Mouse (Mus musculus): ENCODE data around the gene Skap1.

Skap1 gene

DNA sequence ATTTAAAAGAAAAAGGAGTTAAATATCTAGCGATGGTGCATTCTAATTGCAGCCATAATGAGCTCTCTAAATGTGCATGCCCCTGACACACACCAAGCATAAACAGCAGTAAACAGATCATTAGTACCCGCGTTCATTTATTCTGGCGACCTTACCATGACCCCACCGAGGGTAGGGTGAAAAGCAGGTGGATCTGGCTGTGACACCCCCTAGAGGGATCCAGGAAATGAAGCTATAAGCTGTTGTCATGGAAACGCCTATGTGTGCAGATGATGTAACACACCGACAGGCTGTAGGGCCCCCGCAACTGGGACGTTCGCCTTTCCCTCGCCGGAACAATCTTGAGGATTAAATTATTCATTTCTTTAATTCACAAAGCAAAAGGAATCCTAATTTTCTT lies 277.6 kb downstream of the Skap1 start:
- DNase-seq (ENCODE audit: extremely low read depth, low read depth, low spot score): no peak

- DNase-seq (ENCODE audit: extremely low read depth, low read depth, low spot score): no peak
These were observed 278.6 kb downstream of the Skap1 start for GRCm38 (mm10) chr11:96743000-96743399.

GRCm38 (mm10) chr11:96743891-96744290 lies 279.5 kb downstream of the Skap1 start:
- no peak for DNase-seq (ENCODE audit: extremely low read depth, low read depth, low spot score)

- no peak for DNase-seq (ENCODE audit: extremely low read depth, low read depth, low spot score)
These were observed 282.3 kb downstream of the Skap1 start for GRCm38 (mm10) chr11:96746648-96747047.

DNA sequence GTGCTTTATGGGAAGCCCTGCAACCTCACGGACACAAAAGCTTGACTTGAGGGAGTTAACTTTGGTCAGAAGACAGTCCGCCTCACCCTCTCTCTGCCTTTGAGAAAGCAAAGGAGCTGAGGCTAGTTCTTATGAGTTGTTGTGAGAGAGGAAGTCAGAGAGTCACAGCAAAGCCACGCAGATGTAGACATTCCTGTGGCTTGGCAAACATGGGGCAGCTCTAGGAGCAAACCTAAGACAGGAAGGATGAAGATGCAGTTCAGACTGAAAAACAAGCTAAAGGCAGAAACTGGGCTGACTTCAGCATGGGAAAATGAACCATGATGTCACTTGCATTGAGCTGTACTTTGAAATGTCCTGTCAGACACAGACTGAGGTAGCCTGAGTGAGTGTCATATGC lies 283.2 kb downstream of the Skap1 start:
- no peak for DNase-seq (ENCODE audit: extremely low read depth, low read depth, low spot score)

DNA sequence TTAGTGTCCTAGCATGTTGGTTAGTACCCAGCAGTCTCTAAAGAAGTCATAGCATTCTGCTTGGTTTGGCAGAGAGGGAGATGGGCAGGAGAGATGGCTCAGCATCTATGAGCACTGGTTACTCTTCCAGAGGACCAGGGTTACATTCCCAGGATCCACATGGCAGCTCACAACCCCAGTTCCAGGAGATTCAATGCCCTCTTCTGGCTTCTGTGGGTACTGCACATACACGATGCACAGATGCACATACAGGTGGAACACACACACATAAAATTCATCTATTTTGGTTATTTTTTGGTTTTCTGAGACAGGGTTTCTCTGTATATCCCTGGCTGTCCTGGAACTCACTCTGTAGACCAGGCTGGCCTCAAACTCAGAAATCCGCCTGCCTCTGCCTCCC lies 290.9 kb downstream of the Skap1 start:
- DNase-seq (ENCODE audit: extremely low read depth, low read depth, low spot score): no peak

GRCm38 (mm10) chr11:96757421-96757820 lies 293.0 kb downstream of the Skap1 start:
- DNase-seq (ENCODE audit: extremely low read depth, low read depth, low spot score): no peak

- no peak for DNase-seq (ENCODE audit: extremely low read depth, low read depth, low spot score)
These were observed 294.0 kb downstream of the Skap1 start for GRCm38 (mm10) chr11:96758402-96758801.

GRCm38 (mm10) chr11:96760042-96760441 lies 295.6 kb downstream of the Skap1 start:
- DNase-seq (ENCODE audit: extremely low read depth, low read depth, low spot score): no peak

- DNase-seq (ENCODE audit: extremely low read depth, low read depth, low spot score): no peak
These were observed 297.6 kb downstream of the Skap1 start for GRCm38 (mm10) chr11:96761984-96762383.

GRCm38 (mm10) chr11:96762742-96763470 lies 298.5 kb downstream of the Skap1 start:
- no peak for DNase-seq (ENCODE audit: extremely low read depth, low read depth, low spot score)

DNA sequence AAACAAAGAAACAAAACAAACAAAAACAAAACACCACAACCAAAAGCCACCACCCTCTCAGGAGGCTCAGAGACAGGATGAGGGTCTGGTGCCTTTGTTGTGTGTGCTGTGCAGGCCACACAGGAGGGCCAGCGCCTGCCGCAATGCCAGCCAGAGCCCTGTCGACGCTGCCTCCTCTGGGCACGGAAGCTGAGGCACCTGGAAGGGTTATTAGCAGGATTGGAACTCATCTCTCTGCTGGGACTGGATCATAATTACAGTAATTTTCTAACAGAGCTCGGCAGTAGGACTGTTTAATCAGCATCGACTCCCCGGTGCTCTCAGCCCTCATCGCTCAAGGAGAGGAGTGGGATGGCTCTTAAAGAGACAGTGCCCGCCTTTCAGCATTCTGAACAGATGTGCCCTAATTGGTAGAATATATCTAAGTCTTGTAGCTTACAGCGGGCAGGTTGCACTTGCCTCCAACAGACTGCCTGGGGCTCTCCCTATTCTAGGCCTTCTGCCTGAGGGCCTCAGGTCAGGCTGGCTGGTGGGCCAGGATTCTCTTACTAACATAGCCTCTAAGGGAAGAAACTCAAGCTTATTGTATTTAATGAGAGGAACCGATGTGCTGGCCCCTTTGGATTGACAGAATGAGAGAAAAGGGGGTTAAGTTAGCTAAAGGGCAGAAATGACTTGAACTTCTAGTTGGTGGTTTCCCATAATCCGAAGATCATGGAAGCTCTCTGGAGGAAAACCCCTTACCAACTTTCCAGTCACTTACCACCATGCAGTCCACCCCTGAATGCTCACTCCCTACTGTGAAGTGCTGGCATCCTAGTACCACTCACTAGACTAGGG lies 300.3 kb downstream of the Skap1 start:
- DNase-seq (ENCODE audit: extremely low read depth, low read depth, low spot score): no peak

DNA sequence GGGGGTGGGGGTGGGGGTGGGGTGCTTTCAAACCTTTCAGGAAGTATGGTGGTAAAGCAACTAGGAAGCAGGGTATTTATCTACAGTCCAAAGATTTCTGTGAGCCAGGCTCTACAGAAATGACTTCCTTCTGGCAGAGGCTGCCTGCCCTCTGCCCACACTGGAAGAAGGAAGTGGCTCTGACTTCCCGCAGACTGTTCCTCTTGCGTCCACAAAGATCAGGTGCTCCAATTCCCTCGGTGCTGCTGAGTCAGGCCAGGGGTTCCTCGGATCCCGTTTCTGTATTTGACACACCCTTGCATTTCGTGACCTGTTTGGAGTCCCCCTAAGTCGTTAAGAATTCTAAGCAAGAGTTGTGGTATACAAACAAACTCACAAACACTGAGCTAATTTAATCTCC lies 301.3 kb downstream of the Skap1 start:
- DNase-seq (ENCODE audit: extremely low read depth, low read depth, low spot score): no peak

DNA sequence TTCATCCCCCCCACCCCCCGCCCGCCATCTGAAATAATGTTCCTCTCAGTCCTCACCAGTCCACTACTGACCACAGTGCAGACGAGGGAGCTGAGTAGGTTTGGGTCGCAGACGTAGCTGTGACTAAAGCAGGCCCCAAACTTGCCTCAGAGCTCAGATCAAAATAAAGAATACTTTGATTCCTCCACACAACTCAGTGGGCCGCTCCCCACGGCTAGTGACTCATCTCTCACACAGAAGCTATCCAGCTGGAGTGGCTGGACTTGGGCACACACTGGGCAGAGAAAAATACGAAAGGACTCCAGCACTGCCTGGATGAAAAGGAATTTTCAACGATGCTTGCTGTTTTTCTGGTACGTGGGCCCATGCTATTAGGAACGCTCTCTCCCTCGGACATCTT lies 302.2 kb downstream of the Skap1 start:
- DNase-seq (ENCODE audit: extremely low read depth, low read depth, low spot score): no peak

- DNase-seq (ENCODE audit: extremely low read depth, low read depth, low spot score): no peak
These were observed 302.7 kb downstream of the Skap1 start for GRCm38 (mm10) chr11:96767096-96767495.

- DNase-seq (ENCODE audit: extremely low read depth, low read depth, low spot score): no peak
These were observed 303.8 kb downstream of the Skap1 start for GRCm38 (mm10) chr11:96768240-96768639.

- DNase-seq (ENCODE audit: extremely low read depth, low read depth, low spot score): no peak
These were observed 307.0 kb downstream of the Skap1 start for GRCm38 (mm10) chr11:96771274-96771975.

DNA sequence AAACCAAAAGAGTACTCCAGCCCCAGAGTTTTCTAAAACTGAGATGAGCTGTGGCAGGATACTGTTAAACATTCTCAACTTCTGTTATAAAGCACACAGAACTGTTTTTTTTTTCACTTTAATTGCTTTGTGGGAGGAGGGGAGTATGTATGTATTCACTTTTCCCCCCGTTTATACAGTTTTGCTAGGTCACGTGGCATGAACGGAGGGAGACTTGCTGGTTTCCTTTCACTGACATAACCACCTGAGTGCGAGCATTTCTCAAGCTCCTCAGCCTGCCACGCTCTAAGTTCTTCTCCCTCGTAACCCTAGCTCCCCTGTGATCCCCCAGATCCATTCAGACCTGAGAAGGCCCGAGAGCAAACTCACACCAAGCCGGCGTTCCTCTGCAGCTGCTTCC lies 308.0 kb downstream of the Skap1 start:
- DNase-seq (ENCODE audit: extremely low read depth, low read depth, low spot score): no peak

GRCm38 (mm10) chr11:96774536-96774935 lies 310.1 kb downstream of the Skap1 start:
- DNase-seq (ENCODE audit: extremely low read depth, low read depth, low spot score): no peak

DNA sequence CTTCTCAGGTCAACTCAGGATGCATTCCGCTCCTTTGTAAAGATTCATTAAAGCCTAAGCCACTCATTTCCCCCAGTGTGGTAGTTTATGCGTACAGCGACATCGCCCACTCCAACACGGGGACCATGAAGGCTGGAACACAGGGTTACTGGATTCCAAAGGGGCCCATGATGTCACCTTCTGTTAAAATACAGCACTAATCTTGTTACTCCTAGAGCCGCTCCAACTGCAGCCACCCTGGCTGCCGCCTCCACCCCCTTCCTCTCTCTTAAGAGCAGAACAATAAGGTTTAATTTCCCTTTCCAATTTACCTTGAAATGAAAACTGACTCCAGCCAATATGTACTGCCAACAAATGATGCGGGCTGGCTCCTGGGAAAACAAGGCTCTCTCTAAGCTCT lies 310.7 kb downstream of the Skap1 start:
- no peak for DNase-seq (ENCODE audit: extremely low read depth, low read depth, low spot score)

- DNase-seq (ENCODE audit: extremely low read depth, low read depth, low spot score): no peak
These were observed 311.3 kb downstream of the Skap1 start for GRCm38 (mm10) chr11:96775665-96776064.

GRCm38 (mm10) chr11:96776068-96776467 lies 311.7 kb downstream of the Skap1 start:
- DNase-seq (ENCODE audit: extremely low read depth, low read depth, low spot score): no peak

All from fat pad, adult 2 months (tissue).